Mouse (Mus musculus) retina, postnatal 1 day (tissue): ENCODE data around the gene Oxa1l.

Experiments used
- DNase-seq: peaks from one replicate; pipeline ENCODE4 v3.0.0-alpha.2; 2012

The Oxa1l gene

GRCm38 (mm10) chr14:54372923-54373322 lies 12.3 kb downstream of the Oxa1l start:
- DNase-seq, result no peak

- DNase-seq, result peak; percentile 48
Observed at GRCm38 (mm10) chr14:54375916-54376315, 15.3 kb downstream of the Oxa1l start.

- no peak for DNase-seq
Observed at GRCm38 (mm10) chr14:54377166-54377565, 16.5 kb downstream of the Oxa1l start.

GRCm38 (mm10) chr14:54379571-54379970 lies 18.9 kb downstream of the Oxa1l start:
- no peak for DNase-seq

- no peak for DNase-seq
Observed at GRCm38 (mm10) chr14:54380616-54381015, 20.0 kb downstream of the Oxa1l start.

- no peak for DNase-seq
Observed at GRCm38 (mm10) chr14:54381816-54382215, 21.2 kb downstream of the Oxa1l start.

- DNase-seq, result peak; percentile 30
Observed at GRCm38 (mm10) chr14:54382641-54383040, 22.0 kb downstream of the Oxa1l start.

- DNase-seq, result no peak
Observed at GRCm38 (mm10) chr14:54383355-54383771, 22.7 kb downstream of the Oxa1l start.

GRCm38 (mm10) chr14:54384396-54384795 lies 23.8 kb downstream of the Oxa1l start:
- no peak for DNase-seq

- no peak for DNase-seq
Observed at GRCm38 (mm10) chr14:54385968-54386618, 25.5 kb downstream of the Oxa1l start.

GRCm38 (mm10) chr14:54387546-54387945 lies 26.9 kb downstream of the Oxa1l start:
- DNase-seq, result no peak

GRCm38 (mm10) chr14:54390843-54391242 lies 30.2 kb downstream of the Oxa1l start:
- DNase-seq, result no peak

- DNase-seq, result no peak
Observed at GRCm38 (mm10) chr14:54393794-54394193, 33.2 kb downstream of the Oxa1l start.

- no peak for DNase-seq
Observed at GRCm38 (mm10) chr14:54394309-54394708, 33.7 kb downstream of the Oxa1l start.

GRCm38 (mm10) chr14:54396685-54397084 lies 36.1 kb downstream of the Oxa1l start:
- DNase-seq, result no peak

- DNase-seq, result no peak
Observed at GRCm38 (mm10) chr14:54397872-54398527, 37.4 kb downstream of the Oxa1l start.

- DNase-seq, result no peak
Observed at GRCm38 (mm10) chr14:54398528-54398916, 37.9 kb downstream of the Oxa1l start.

GRCm38 (mm10) chr14:54398921-54399382 lies 38.3 kb downstream of the Oxa1l start:
- DNase-seq, result no peak

- no peak for DNase-seq
Observed at GRCm38 (mm10) chr14:54401723-54402122, 41.1 kb downstream of the Oxa1l start.

GRCm38 (mm10) chr14:54408336-54409056 lies 47.9 kb downstream of the Oxa1l start:
- DNase-seq, result no peak

GRCm38 (mm10) chr14:54409057-54409645 lies 48.5 kb downstream of the Oxa1l start:
- no peak for DNase-seq

GRCm38 (mm10) chr14:54409980-54410810 lies 49.6 kb downstream of the Oxa1l start:
- no peak for DNase-seq
